Mouse (Mus musculus) hindbrain, embryonic 13.5 days (tissue): ENCODE measurements at regions not wholly inside any gene's neighbourhood (a gene's known extent, or its start where the extent isn't known, plus 50 kb on each side); places are given as distances from the start of the nearest gene placed in this dataset.
A peak's percentile ranks its signal among the peaks of the same experiment; 100 is the strongest.
"Not testable (repeated sequence)": the region's sequence is repeated elsewhere in the genome, so short reads cannot be mapped to it uniquely, and the experiment has no call there.

Experiments used
- ATAC-seq: fragments of 200-750 bp; cut with Nextera tagmentation; 2 replicates; pipeline ENCODE4 v1.8.0; 2017; ENCODE audit warnings: moderate TSS enrichment; ENCODE audit not compliant: low FRiP score
- H3K27ac ChIP-seq: fragments of 300-500 bp; sonication (generic); 2 replicates; pipeline ENCODE4 v1.5.1; 2015; ENCODE audit warnings: inconsistent platforms, mild to moderate bottlenecking, moderate library complexity
- H3K27me3 ChIP-seq: fragments of 300-500 bp; sonication (generic); 2 replicates; pipeline ENCODE4 v1.6.1; 2015; ENCODE audit warnings: mild to moderate bottlenecking, inconsistent platforms
- H3K36me3 ChIP-seq: fragments of 300-500 bp; sonication (generic); 2 replicates; pipeline ENCODE4 v1.6.1; 2015; ENCODE audit warnings: mild to moderate bottlenecking, inconsistent platforms
- H3K4me1 ChIP-seq: fragments of 300-500 bp; sonication (generic); replicated peaks from 2 replicates; pipeline ENCODE4 v1.6.1; 2015; ENCODE audit warnings: inconsistent platforms
- H3K4me2 ChIP-seq: fragments of 300-500 bp; sonication (generic); 2 replicates; pipeline ENCODE4 v1.6.1; 2015; ENCODE audit warnings: inconsistent platforms, mild to moderate bottlenecking, moderate library complexity
- H3K4me3 ChIP-seq: fragments of 300-500 bp; sonication (generic); 2 replicates; pipeline ENCODE4 v1.5.1; 2015; ENCODE audit warnings: mild to moderate bottlenecking, inconsistent platforms
- H3K9ac ChIP-seq: fragments of 300-500 bp; sonication (generic); 2 replicates; pipeline ENCODE4 v1.6.1; 2015; ENCODE audit warnings: mild to moderate bottlenecking, inconsistent platforms
- H3K9me3 ChIP-seq: fragments of 300-500 bp; sonication (generic); 2 replicates; pipeline ENCODE4 v1.6.1; 2016; ENCODE audit warnings: inconsistent platforms
- WGBS: fragments of 180-500 bp; shearing (Covaris S2); methylation state at CpG from one replicate; pipeline ENCODE4 v1.1.7; 2015; 5-methylcytosine and 5-hydroxymethylcytosine counted together

DNA sequence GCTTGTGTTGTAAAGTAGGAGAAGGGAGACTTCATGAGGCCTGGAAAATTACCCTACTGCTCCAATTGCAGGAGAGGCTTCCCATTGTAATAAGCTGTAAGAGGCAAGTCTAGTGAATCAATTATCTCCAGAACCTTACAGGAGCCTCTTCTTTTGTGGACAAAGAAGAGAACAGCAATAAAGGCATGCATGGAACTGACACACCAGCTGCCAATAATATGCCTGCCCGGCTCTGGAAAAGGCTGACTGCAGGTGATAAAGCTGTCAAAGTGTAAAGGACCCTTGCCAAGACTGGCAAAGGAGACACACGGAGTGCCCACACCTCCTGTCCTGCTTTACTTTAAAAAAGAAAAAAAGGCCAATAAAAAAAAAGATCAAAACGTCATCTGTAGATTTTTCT is 209.0 kb downstream of the Faxc start:
- Histone ChIP-seq H3K36me3 (no peaks in the 10 kb centered on the region), H3K9ac (no peak overlapping the region), H3K27ac (no peak overlapping the region), H3K4me1 (no peaks in the 10 kb centered on the region), H3K9me3 (no peaks in the 10 kb centered on the region), H3K4me3 (no peak overlapping the region), H3K4me2 (no peak overlapping the region), H3K27me3 (no peaks in the 10 kb centered on the region)
- WGBS, result 44% methylated on average over 3 of the region's 3 CpGs
- no peak for ATAC-seq

GRCm38 (mm10) chr4:22143546-22143945 is 212.4 kb downstream of the Faxc start:
- Histone ChIP-seq H3K9me3 (no peaks in the 10 kb centered on the region), H3K4me1 (no peaks in the 10 kb centered on the region), H3K27me3 (no peaks in the 10 kb centered on the region), H3K27ac (no peak overlapping the region), H3K36me3 (no peaks in the 10 kb centered on the region), H3K4me2 (no peak overlapping the region), H3K9ac (no peak overlapping the region), H3K4me3 (no peak overlapping the region)
- WGBS, result 98% methylated on average over 1 of the region's 1 CpGs
- ATAC-seq, result no peak

DNA sequence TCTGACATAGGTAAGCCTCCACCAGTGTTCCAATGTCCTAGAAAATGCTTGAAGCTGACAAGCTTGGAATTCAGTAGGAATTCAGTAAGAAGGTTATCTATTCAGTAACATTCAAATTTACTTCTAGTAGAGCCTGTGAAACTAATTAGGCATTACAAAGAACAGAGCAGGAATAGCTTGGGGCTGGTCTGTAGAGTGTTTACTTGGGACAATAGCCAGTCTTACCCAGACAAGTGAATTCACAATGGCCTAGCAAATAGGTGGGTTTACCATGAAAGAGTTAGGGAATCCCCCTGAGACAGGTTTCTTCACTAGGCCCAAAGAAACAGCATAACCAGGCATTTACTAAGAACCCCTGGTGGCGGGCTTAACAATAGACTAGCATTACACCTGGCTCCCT is 212.5 kb upstream of the Fbxl4 start:
- WGBS, result 70% methylated on average over 1 of the region's 1 CpGs
- ATAC-seq, H3K4me3 ChIP-seq, H3K27ac ChIP-seq, H3K9me3 ChIP-seq, H3K36me3 ChIP-seq, H3K27me3 ChIP-seq, H3K4me2 ChIP-seq, H3K9ac ChIP-seq, H3K4me1 ChIP-seq: not testable (repeated sequence)

DNA sequence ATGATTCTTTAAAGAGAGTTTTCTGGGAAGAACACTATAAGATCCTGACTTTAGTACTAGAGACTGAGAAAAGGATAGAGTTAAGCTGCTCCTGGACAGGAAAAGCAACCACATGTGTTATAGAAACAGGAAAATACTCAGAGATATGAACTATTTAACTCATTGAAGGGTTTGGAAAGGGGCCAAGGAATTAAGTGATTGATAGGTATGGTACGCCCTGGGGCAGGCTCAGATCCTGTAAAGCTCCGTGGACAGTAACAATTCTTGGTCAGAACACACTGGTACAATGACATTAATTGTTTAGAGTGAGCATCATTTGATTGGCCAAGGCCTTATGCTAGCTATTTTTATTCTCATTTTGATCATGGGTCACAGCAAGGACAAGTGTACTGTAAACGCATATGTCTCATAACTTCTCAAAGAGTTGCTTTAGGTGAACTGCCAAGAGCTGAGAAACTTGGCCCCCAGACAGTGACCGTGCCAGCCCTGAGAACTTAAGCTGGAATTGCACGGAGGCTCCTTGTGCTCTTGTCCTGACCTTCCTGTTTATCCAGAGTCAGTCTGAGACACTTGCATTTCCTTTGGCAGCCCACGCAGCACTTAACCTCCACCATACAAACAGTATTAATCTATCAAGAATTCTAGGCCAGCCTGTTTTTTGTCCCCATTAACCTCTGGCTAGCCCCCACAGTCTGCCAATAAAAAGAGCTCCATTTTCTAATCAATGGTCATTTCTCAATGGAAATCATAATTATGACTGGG is 210.5 kb upstream of the Fbxl4 start:
- Histone ChIP-seq H3K4me1 (peaks cover 7% of the 10 kb centered on the region), H3K4me2 (no peak overlapping the region), H3K27ac (no peak overlapping the region), H3K9me3 (no peaks in the 10 kb centered on the region), H3K36me3 (no peaks in the 10 kb centered on the region), H3K27me3 (no peaks in the 10 kb centered on the region), H3K9ac (no peak overlapping the region), H3K4me3 (no peak overlapping the region)
- WGBS, result 73% methylated on average over 6 of the region's 6 CpGs
- no peak for ATAC-seq

- peak overlapping the region; percentile 14 for H3K4me2 ChIP-seq
- H3K27me3 ChIP-seq, result no peaks in the 10 kb centered on the region
- no peaks in the 10 kb centered on the region for H3K36me3 ChIP-seq
- no peak overlapping the region for H3K4me3 ChIP-seq
- ATAC-seq, result no peak
- no peak overlapping the region; the same call in 1 of the 2 replicates for H3K27ac ChIP-seq
- 21% methylated on average over 10 of the region's 10 CpGs for WGBS
- H3K9ac ChIP-seq, result no peak overlapping the region
- no peaks in the 10 kb centered on the region for H3K9me3 ChIP-seq
- peaks cover 17% of the 10 kb centered on the region for H3K4me1 ChIP-seq
These were observed 205.3 kb upstream of the Fbxl4 start for GRCm38 (mm10) chr4:22151899-22152493.

- peaks cover 17% of the 10 kb centered on the region for H3K4me1 ChIP-seq
- no peak overlapping the region for H3K27ac ChIP-seq
- no peaks in the 10 kb centered on the region for H3K9me3 ChIP-seq
- no peak overlapping the region for H3K4me3 ChIP-seq
- no peak for ATAC-seq
- H3K27me3 ChIP-seq, result no peaks in the 10 kb centered on the region
- H3K36me3 ChIP-seq, result no peaks in the 10 kb centered on the region
- H3K9ac ChIP-seq, result no peak overlapping the region
- 32% methylated on average over 7 of the region's 7 CpGs for WGBS
- H3K4me2 ChIP-seq, result no peak overlapping the region
These were observed 204.3 kb upstream of the Fbxl4 start for GRCm38 (mm10) chr4:22152971-22153544.

GRCm38 (mm10) chr4:22153620-22154019 is 203.7 kb upstream of the Fbxl4 start:
- no peak for ATAC-seq
- WGBS, result 70% methylated on average over 6 of the region's 6 CpGs

DNA sequence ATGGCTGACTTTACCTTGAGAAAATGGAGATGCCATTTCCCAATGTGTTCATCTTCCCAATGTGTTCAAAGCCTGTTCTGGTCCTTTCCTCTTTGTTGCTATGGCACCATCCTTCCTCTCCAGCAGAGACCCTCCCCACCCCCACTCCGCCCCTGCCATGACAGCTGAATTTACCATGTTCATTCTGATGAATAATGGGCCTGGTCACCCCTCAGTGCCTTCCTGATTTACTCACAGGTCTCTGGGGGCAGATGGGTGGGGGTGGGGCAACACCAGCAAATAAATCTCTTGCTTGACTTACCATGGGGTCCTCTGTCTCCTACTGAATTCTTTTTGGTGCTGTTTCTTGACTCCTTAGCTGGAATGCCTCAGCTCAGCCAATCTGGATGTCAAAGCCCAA is 170.9 kb upstream of the Fbxl4 start:
- peak; percentile 74 for ATAC-seq
- 30% methylated on average over 1 of the region's 1 CpGs for WGBS
- no peak overlapping the region for H3K27ac ChIP-seq

More at GRCm38 (mm10) chr4:22153620-22154019, 203.7 kb upstream of the Fbxl4 start:
- no peak overlapping the region for H3K4me3 ChIP-seq
- peaks cover 17% of the 10 kb centered on the region for H3K4me1 ChIP-seq
- H3K27me3 ChIP-seq, result no peaks in the 10 kb centered on the region
- no peaks in the 10 kb centered on the region for H3K9me3 ChIP-seq
- H3K36me3 ChIP-seq, result no peaks in the 10 kb centered on the region
- no peak overlapping the region for H3K4me2 ChIP-seq
- no peak overlapping the region for H3K9ac ChIP-seq
- H3K27ac ChIP-seq, result no peak overlapping the region

DNA sequence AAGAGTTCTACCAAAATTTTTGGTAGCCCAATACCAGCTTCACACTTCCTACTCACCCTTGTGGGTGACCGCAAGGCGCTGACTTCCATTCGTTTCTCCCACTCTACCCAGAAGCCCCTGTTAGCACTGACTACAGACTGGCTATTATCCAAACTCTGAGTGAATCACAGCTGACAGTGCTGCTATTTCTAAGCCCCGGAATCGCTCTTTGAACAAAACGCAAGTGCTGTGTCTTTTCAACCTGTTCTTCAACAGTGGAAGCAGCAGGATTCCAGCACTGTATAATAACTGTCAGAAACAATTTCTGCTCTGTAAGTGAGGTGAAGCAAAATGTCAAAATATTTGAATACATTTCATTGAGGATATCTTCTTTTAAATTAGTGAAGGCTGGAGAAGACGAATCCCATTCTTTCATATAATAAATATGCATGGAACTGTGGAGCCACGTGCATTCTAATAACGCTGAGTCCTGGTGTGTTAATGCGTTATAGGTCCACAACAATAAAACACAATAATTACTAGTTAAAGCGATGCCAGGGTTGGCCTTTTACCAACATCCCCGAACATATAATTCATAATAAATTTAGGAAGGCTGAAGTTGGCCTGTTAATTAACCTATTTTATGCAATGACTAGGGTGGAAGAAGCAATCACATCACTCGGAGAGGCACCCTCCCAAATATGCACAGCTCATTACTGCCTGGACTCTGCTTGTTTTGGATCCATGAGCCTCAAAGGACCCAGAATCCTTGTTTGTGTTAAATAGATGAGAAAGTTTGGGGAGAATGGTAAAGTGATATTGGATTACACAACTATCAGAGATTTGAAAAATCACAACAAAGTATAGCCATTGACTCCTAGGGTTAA is 169.0 kb upstream of the Fbxl4 start:
- Histone ChIP-seq H3K4me1 (peaks cover 12% of the 10 kb centered on the region), H3K9ac (no peak overlapping the region), H3K27me3 (no peaks in the 10 kb centered on the region), H3K27ac (no peak overlapping the region), H3K9me3 (no peaks in the 10 kb centered on the region), H3K4me2 (no peak overlapping the region), H3K4me3 (no peak overlapping the region), H3K36me3 (no peaks in the 10 kb centered on the region)
- WGBS, result 58% methylated on average over 13 of the region's 13 CpGs
- ATAC-seq, result no peak

More for the DNA sequence above, 170.9 kb upstream of the Fbxl4 start:
- no peak overlapping the region for H3K9ac ChIP-seq
- H3K9me3 ChIP-seq, result no peaks in the 10 kb centered on the region
- no peak overlapping the region for H3K4me3 ChIP-seq
- no peaks in the 10 kb centered on the region for H3K27me3 ChIP-seq
- peaks cover 12% of the 10 kb centered on the region for H3K4me1 ChIP-seq
- no peak overlapping the region for H3K4me2 ChIP-seq
- H3K36me3 ChIP-seq, result no peaks in the 10 kb centered on the region

DNA sequence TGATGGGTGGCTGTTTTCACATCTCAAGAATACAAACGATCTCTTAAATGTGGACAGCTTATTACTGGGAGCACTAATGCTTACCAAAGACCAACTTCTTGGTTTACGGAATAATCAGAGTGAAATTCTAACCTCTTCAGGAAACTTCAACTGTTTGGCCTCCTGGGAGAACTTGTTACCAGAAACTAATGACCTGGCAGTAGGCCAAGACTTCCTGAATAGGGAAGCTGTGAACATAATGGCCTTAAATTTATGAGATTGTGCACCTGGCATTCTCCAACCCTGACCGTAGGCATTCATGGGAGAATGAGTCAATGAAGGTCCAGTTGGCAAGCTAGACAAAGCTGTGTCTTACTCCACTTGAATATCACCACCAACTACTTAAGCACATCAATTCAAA is 160.8 kb upstream of the Fbxl4 start:
- H3K4me1 ChIP-seq, result no peaks in the 10 kb centered on the region
- WGBS, result 66% methylated on average over 3 of the region's 3 CpGs
- no peak overlapping the region for H3K4me2 ChIP-seq
- H3K36me3 ChIP-seq, result no peaks in the 10 kb centered on the region
- no peaks in the 10 kb centered on the region for H3K9me3 ChIP-seq
- H3K27me3 ChIP-seq, result no peaks in the 10 kb centered on the region
- ATAC-seq, result no peak
- no peak overlapping the region for H3K27ac ChIP-seq
- H3K4me3 ChIP-seq, result no peak overlapping the region
- no peak overlapping the region for H3K9ac ChIP-seq

DNA sequence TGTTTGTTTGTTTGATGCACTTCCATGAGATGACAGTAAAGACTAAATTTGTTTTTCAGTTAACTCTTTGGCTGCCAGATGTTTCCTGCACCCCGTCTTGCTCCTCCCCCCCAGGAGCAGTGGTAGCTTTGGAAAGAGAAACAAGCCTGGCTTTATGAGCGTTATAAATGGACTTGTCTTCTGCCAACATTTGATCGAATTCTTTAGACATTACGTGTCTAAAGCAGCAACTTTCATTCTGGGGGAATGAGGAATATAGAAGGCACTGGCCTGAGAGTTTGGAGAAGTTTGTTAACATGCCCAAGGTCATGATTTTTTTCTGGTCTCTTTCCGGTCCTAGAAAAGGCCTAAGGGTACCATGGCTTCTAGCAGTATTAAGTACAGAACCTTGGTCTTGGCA is 148.8 kb upstream of the Fbxl4 start:
- no peaks in the 10 kb centered on the region for H3K4me1 ChIP-seq
- 81% methylated on average over 5 of the region's 5 CpGs for WGBS
- no peak overlapping the region for H3K4me3 ChIP-seq
- no peak for ATAC-seq
- H3K9ac ChIP-seq, result no peak overlapping the region
- H3K36me3 ChIP-seq, result no peaks in the 10 kb centered on the region
- no peaks in the 10 kb centered on the region for H3K27me3 ChIP-seq
- no peak overlapping the region for H3K27ac ChIP-seq
- no peak overlapping the region for H3K4me2 ChIP-seq
- H3K9me3 ChIP-seq, result no peaks in the 10 kb centered on the region

DNA sequence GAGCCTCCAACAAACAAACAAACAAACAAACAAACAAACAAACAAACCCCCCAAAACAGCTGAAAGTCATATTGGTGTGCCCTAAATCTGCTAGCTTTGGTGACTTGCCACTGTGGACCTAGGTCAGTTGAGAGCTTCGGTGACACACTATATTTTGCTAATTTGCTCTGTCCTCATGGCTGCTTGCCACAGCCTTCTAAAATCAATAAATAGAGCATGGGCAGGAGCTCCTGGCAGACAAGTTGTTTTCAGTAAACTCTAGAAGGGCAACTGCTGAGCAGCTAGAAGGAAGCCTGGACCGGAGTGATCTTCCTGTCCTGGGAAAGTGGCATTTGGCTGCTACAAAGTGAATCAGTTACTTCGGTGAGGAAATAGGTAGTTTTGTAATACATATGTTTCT is 119.7 kb upstream of the Fbxl4 start:
- Histone ChIP-seq H3K9me3 (no peaks in the 10 kb centered on the region), H3K36me3 (no peaks in the 10 kb centered on the region), H3K27ac (no peak overlapping the region), H3K9ac (no peak overlapping the region), H3K27me3 (no peaks in the 10 kb centered on the region), H3K4me1 (no peaks in the 10 kb centered on the region), H3K4me2 (no peak overlapping the region), H3K4me3 (no peak overlapping the region)
- no peak for ATAC-seq
- 86% methylated on average over 3 of the region's 3 CpGs for WGBS
